Mouse (Mus musculus) embryonic fibroblast, embryonic 13.5 days (primary cell): ENCODE measurements around the gene Arnt2.

Experiments
- CTCF ChIP-seq: IDR thresholded peaks from 2 replicates; pipeline ENCODE4 v1.5.1; 2011; ENCODE audit warnings: mild to moderate bottlenecking, control low read depth, low read length, moderate library complexity, borderline replicate concordance; ENCODE audit not compliant: insufficient read depth
- POLR2A ChIP-seq: IDR thresholded peaks from 2 replicates; pipeline ENCODE4 v1.6.1; 2011; ENCODE audit warnings: low read depth, mild to moderate bottlenecking, control low read depth, low read length, moderate library complexity

- no peak for TF ChIP-seq CTCF
- no peak for TF ChIP-seq POLR2A
Measured at GRCm38 (mm10) chr7:84250736-84251135, 159.2 kb downstream of the Arnt2 start.
